Mouse (Mus musculus) macrophage (primary cell): ENCODE data around the gene Gm45062. TPM values are rescaled to one million over a fixed set of nuclear protein-coding genes. Genes with fewer than 3 reads are reported as not detected.

Experiments
- H3K27ac ChIP-seq: fragments of 350-480 bp; formaldehyde crosslinking; 2 replicates; pipeline ENCODE4 v1.9.0; 2021
- H3K36me3 ChIP-seq: fragments of 350-480 bp; formaldehyde crosslinking; 2 replicates; pipeline ENCODE4 v1.9.0; 2021; ENCODE audit errors: inconsistent target
- H3K4me3 ChIP-seq: fragments of 350-480 bp; formaldehyde crosslinking; 2 replicates; pipeline ENCODE4 v1.9.0; 2021; ENCODE audit errors: inconsistent target
- H3K79me2 ChIP-seq: fragments of 350-480 bp; formaldehyde crosslinking; 2 replicates; pipeline ENCODE4 v1.9.0; 2021; ENCODE audit errors: inconsistent target
- WGBS: methylation state at CpG from one replicate; pipeline ENCODE4 v1.1.7; 2026; ENCODE audit warnings: inconsistent platforms; ENCODE audit not compliant: missing documents; 5-methylcytosine and 5-hydroxymethylcytosine counted together
- polyA plus RNA-seq: library from polyadenylated mRNA; stranded (reverse); fragments of 250-400 nt; gene quantifications from 3 replicates; pipeline ENCODE4 v1.2.4, GENCODE M21; 2018; ENCODE audit warnings: inconsistent platforms
- total RNA-seq, 78 experiments: library from RNA; depleted of rRNA; stranded (reverse); fragments of 250-400 nt; gene quantifications; 1 replicate in 9 of 78; 2 replicates in 24 of 78; 3 replicates in 43 of 78; 4 replicates in 2 of 78; pipeline ENCODE4 v1.2.4; 2018; ENCODE audit warnings: inconsistent platforms in 56 of 78

Gene Gm45062
- 1 to 10 TPM in 12 of 26 experiments, under 1 TPM in 7, not detected in 7; 0.46 to 3.5 (median 1.2) TPM for total RNA-seq (2018; cell fraction: chromatin; rRNA removed)
- 1 to 10 TPM in 22 of 26 experiments, under 1 TPM in 4; 0.62 to 4.4 (median 1.8) TPM for total RNA-seq (2018; cell fraction: cytosol; rRNA removed)
- 1 to 10 TPM in 9 of 26 experiments, under 1 TPM in 5, not detected in 12; 0.17 to 3.3 (median 1.7) TPM for total RNA-seq (2018; cell fraction: nucleus; rRNA removed)
- 1.4 to 3.9 TPM (median 2.7 TPM) in 3 replicates for polyA plus RNA-seq

DNA sequence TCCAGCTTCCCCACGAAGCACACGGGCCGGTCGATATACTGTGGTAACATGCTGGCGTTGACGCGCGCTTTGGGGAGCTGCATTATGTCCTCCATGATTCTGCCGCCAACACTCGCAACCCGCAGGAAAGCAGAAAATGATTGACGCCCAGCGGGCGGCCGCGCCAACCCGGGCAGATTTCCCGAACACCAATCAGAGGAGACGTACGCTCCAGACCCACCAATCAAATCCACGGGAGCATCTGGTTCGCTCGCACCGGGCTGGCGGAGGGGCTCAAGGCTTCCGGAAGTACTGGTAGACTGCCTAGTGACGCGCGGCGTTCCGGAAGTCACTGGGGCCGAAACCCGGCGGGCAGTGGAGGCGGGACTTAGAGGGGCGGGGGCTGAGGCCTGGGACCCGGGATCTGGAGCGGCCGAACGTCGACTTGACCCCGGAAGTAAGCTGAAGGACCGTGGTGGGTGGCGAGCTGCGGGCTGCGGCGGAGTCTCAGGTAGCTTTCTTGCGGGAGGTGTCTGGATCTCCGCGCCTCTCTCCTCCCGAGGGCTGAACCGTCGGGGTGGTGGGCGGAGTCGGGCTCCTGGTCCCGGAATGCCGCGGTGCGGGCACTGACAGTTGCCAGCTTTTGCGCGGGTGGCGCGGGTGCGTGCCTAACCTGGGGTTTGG, at the start of gene Gm45062, which contains the start of the genes Rpa3 and Umad1:
TSS of gene Gm45062 (plus strand) at position 447 of the 663 bp plus-strand sequence.
TSS of gene Rpa3 (minus strand) at position 170 of the 663 bp plus-strand sequence.
TSS of gene Umad1 (plus strand) at position 285 of the 663 bp plus-strand sequence.
- peak within 1 kb of the TSS; percentile 97 for H3K4me3 ChIP-seq
- WGBS = 0% methylated on average over 64 of the region's 64 CpGs
- peak within 1 kb of the TSS; percentile 46 for H3K27ac ChIP-seq
- no peaks in the 10 kb centered on the region for H3K36me3 ChIP-seq
- peaks cover 59% of the 10 kb centered on the region for H3K79me2 ChIP-seq

DNA sequence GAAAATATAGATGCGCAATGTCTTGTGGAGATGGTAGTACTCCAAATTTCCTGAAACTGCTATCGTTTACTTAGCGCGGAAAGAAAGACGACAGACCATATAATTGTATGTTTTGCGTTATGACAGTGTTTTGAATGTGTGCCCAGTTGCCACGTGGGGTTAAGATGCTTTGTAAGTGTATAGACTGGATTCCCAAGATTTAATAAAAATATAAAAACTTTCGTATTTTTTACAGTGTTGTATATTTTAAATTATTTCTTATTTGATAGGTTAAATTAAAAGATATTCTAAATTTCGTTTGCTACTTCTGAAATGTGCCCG, 49.4 kb upstream of the Gm45062 start:
- no peak overlapping the region for H3K27ac ChIP-seq
- WGBS = 9% methylated on average over 10 of the region's 10 CpGs
- peak overlapping the region; percentile 52 for H3K4me3 ChIP-seq
- H3K79me2 ChIP-seq = peaks cover 5% of the 10 kb centered on the region; the same call in 1 of the 2 replicates
- no peaks in the 10 kb centered on the region for H3K36me3 ChIP-seq

DNA sequence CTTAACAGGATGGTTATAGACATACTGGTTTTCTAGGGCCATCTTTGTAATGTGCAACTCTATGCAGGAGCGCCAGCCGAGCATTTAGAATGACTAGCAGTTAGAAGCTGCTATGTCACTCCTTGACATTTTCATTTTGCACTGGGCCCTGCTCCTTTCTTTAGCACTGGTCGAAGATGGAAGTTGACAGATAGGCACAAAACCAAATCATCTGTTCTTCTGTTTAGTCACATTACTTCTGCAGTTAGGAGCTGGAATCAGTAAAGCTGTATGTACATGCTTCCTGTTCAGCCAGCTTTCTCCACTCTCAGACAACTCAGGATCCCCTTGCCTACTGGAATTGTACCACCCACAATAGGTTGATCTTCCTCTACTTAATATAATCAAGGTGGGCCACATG, 48.6 kb upstream of the Gm45062 start:
- no peaks in the 10 kb centered on the region for H3K36me3 ChIP-seq
- H3K27ac ChIP-seq = no peak overlapping the region
- no peak overlapping the region for H3K4me3 ChIP-seq
- 83% methylated on average over 3 of the region's 3 CpGs for WGBS
- peaks cover 5% of the 10 kb centered on the region; the same call in 1 of the 2 replicates for H3K79me2 ChIP-seq

DNA sequence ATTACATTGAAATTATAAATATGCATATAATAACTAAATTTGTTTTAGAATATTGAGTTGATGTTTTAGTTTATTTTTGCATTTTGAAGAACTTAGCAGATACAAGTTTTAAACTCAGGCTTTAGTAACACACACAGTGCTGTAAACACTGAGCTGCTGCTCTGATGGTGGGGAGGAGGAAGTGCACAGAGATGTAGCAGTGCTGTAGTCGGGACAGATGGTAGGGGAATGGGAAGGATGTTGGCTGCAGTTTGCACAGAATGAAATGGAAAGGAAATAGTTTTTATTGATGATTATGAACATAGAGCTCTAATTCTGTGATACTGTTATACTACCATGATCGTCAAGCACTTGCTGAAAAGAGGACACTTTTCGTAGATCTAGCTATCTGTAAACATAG, 32.2 kb upstream of the Gm45062 start:
- peaks cover 11% of the 10 kb centered on the region; the same call in 1 of the 2 replicates for H3K36me3 ChIP-seq
- no peak overlapping the region for H3K27ac ChIP-seq
- H3K4me3 ChIP-seq = no peak overlapping the region
- WGBS = 60% methylated on average over 3 of the region's 3 CpGs
- no peaks in the 10 kb centered on the region for H3K79me2 ChIP-seq

DNA sequence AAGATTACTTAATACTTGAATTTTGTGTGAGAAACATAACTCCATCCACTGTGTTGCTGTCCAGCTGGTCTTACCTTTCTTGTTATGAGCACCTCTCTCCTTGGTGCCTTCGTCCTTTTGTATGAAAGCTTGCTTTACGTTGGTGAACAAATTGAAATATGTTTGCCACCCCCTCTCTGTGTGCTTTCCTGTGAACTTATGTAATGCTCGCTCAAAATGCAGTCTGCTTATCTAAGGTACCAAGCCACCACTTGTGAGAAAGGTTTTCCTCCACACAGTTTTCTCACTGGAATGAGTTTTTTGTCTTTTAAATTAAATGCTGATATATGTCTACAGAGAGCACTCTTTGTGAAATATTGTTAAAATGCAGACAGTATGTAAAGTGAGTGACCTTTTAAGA, 30.7 kb upstream of the Gm45062 start:
- no peak overlapping the region for H3K27ac ChIP-seq
- H3K36me3 ChIP-seq = peaks cover 11% of the 10 kb centered on the region
- no peaks in the 10 kb centered on the region for H3K79me2 ChIP-seq
- no peak overlapping the region for H3K4me3 ChIP-seq
- WGBS = 92% methylated on average over 3 of the region's 3 CpGs

DNA sequence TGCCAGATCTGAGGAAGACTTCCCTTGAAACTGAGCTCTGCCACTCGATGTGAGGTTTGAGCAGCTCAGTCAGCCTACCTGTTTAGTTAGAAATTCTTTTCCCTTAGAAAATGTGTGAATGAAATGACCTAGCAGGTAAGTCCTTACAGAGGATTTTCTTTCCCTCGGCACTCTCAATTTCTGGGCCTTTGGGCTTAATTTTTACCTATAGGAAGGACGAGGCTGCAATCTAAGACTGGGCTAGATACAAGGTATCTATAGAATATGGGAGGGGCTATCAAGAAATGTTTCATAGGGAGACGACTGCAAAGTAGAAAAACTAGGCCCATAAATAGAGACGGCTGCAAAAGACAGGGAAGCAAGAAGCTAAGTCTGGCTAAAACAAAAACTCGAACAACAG, 934 bp upstream of the Gm45062 start:
- Histone ChIP-seq H3K36me3 (no peaks in the 10 kb centered on the region), H3K27ac (peak overlapping the region; percentile 45), H3K79me2 (peaks cover 50% of the 10 kb centered on the region), H3K4me3 (peak overlapping the region; percentile 97)
- 6% methylated on average over 6 of the region's 6 CpGs for WGBS

DNA sequence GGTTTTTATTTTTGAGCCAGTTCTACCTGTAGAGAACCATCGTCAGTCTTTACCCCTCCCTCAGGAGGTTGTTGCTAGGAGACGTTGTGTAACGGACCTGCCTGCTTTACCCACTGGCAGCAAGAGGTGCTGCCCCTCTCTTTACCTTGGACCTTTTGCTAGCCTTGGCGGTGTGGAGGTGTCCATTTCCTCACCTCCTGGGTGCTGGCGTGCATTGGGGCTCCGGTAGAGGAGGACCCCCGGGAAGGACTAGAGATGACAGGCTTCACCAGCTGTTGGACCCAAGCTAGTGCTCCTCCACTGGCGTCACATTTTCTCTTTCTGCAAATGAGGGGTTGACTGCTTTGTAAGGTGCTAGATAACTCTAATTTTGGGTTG, 406 bp downstream of the Gm45062 start:
- Histone ChIP-seq H3K36me3 (no peaks in the 10 kb centered on the region), H3K27ac (peak overlapping the region; percentile 46), H3K4me3 (peak overlapping the region; percentile 97), H3K79me2 (peaks cover 64% of the 10 kb centered on the region)
- 0% methylated on average over 8 of the region's 8 CpGs for WGBS

DNA sequence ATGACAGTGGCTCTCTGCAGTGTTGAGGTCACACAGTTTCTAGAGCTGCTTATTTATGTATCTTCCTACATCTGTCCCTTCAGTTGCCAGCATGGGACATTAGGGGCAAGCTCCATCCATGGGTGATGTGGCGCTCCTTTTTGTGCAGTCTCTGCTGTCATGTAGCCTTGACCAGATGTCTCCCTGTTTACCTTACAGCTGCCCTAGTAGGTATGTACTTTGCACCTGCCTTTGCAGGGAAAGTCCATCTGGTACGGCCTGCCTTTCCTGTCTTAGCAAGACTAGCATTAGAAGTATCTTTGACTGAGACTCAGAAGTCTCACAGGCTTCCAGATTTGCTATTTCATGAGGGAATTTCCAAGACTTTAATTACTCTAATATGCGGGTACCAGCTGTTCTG, 11.8 kb downstream of the Gm45062 start:
- Histone ChIP-seq H3K79me2 (peaks cover 36% of the 10 kb centered on the region), H3K36me3 (peaks cover 3% of the 10 kb centered on the region; the same call in 1 of the 2 replicates), H3K4me3 (no peak overlapping the region), H3K27ac (no peak overlapping the region)
- 94% methylated on average over 3 of the region's 3 CpGs for WGBS

DNA sequence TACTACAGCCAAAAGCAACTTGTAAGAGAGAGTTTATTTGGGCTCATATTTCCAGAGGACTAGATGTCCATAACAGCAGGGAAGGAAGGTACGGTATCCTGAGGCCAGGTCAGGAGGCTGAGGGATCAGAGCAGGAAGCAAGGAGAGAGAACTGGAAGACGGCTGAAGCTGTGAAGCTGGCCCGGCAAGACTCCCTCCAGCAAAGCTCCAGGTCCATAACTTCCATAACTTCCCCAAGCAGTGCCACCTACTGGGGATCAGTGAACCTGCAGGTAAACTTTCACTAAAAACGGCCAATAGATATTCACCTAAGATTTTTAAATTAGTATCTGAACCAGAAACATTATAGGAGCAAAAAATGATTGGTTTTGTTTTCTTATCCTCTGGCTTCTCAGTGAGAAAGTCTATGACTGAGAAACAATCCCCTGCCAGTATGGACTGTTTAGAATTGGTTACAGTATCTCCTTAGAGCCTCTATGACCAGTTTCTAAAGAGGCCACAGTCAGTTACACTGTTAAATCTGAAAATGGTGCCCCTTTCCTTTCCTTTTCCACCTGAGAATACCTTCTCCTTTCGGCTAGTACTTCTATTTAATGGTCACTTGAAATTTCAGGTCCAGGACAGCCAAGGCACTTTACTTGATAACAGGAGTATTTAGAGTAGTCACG, 15.3 kb downstream of the Gm45062 start:
- peaks cover under 1% of the 10 kb centered on the region; the same call in 1 of the 2 replicates for H3K79me2 ChIP-seq
- H3K27ac ChIP-seq = no peak overlapping the region
- WGBS = 37% methylated on average over 6 of the region's 6 CpGs
- H3K36me3 ChIP-seq = peaks cover 3% of the 10 kb centered on the region; the same call in 1 of the 2 replicates
- H3K4me3 ChIP-seq = no peak overlapping the region

DNA sequence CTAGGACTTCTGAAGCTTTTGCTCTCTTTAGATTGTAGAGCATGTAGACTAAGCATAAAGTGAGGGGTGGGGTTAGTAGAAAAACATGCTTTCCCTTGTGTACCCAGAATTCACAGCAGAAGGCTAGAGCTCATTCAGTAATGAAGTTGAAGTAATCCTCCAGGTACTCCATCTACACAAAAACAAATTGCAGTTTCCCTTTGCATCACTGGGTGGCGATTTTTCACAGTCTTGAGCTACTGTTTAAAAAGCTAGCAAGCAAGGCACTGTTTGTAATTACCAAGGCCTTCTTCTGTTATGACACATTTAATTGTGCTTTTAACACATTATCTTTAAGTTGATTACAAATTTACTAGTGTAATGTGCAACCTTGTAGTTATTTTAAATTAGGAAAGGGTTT, 15.8 kb downstream of the Gm45062 start:
- 9% methylated on average over 1 of the region's 1 CpGs for WGBS
- H3K4me3 ChIP-seq = no peak overlapping the region
- H3K79me2 ChIP-seq = no peaks in the 10 kb centered on the region
- H3K27ac ChIP-seq = no peak overlapping the region
- peaks cover 3% of the 10 kb centered on the region; the same call in 1 of the 2 replicates for H3K36me3 ChIP-seq

DNA sequence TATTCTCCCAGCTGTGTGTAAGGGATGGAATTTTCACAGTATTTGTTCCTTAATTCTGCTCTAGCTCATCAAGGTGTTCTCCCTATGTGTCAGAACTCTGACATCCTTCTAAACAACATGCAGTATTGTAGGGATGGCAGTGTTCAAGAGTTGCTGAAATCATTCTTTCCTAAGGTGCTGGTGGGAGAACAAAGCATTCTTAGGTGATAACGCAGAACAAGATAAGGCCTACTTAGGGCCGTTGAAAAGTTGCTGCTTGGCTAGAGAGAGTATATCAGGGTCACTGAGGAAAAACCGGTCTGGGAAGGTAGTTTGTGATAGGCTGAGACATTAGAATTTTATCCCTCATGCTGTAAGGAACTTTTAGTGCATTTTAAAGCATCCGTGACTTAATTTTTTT, 17.2 kb downstream of the Gm45062 start:
- H3K27ac ChIP-seq = no peak overlapping the region
- H3K79me2 ChIP-seq = no peaks in the 10 kb centered on the region
- no peak overlapping the region for H3K4me3 ChIP-seq
- no peaks in the 10 kb centered on the region for H3K36me3 ChIP-seq
- 91% methylated on average over 4 of the region's 4 CpGs for WGBS

DNA sequence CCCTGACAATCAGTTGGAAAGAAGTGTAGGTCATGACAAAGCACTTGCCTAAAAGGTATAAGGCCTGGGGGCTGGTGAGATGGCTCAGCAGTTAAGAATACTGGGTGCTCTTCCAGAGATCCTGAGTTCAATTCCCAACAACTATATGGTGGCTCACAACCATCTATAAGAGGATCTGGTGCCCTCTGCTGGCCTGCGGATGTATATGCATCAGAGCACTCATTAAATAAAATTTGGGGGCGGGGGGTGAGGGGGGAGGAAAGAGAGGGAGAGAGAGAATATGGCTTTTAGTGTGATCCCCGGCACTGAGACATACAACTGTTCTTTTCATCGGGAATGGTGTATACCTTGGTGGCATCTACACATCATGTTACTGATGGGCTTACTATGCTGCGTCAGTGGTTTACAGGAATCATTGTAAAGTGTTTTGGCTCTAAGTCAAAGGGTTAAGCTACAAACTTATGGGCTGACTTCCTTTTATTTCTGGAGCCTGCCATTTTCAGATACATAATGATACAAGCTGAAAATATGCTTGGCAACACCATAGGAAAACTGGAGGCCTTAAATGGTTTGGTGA, 19.3 kb downstream of the Gm45062 start:
- no peaks in the 10 kb centered on the region for H3K79me2 ChIP-seq
- no peak overlapping the region for H3K27ac ChIP-seq
- no peak overlapping the region for H3K4me3 ChIP-seq
- WGBS = 86% methylated on average over 5 of the region's 5 CpGs
- no peaks in the 10 kb centered on the region for H3K36me3 ChIP-seq

DNA sequence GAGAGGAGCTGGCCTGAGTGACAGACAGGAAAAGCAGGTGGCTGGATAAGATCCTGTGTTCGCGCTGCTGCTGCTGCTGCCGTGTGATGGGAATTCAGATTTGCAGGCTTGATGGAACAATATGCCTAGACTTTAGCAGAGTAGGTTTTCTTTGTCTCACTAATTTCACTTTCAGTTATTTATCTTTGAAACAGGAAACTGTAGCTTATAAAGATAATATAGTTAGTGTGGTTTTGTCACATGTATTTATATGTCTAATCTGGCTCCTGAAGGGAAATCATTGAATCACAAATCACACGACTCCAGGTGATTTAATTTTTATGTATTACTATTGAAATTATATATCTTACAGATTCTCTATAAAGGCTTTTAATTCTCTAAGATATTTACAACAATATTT, 24.0 kb downstream of the Gm45062 start:
- WGBS = 56% methylated on average over 4 of the region's 4 CpGs

DNA sequence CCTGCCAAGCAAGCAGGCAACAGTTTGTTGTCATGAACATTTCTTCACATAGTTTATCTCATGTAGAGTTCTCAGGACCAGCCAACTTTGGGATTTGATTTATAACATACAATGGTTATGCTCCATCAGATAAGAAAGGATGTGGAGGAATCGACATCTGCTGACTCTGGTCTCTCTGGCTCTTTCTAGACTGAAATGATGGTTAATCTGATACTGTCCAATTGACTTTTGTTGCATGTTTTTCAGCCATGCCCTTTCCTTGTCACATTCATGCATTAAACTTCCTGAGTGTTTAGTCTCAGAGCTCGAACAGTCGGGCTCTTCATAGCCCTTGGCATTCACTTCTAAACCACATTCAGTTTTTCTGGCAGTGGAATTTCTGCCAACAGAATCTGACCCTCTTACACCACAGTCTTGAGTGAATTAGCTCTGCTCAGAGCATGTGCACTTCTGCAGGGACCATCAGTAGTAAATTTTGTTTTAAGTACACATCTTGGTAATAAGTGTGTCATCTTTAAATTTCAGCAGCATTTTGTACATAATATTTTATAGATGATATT, 26.2 kb downstream of the Gm45062 start:
- Histone ChIP-seq H3K27ac (no peak overlapping the region), H3K36me3 (no peaks in the 10 kb centered on the region), H3K79me2 (no peaks in the 10 kb centered on the region), H3K4me3 (no peak overlapping the region)
- 22% methylated on average over 2 of the region's 3 CpGs for WGBS

More for the DNA sequence above, 24.0 kb downstream of the Gm45062 start:
- H3K79me2 ChIP-seq = no peaks in the 10 kb centered on the region
- H3K27ac ChIP-seq = no peak overlapping the region
- no peak overlapping the region for H3K4me3 ChIP-seq
- no peaks in the 10 kb centered on the region for H3K36me3 ChIP-seq
